Mouse (Mus musculus): ENCODE measurements around the gene Mtcl1. TPM values are rescaled to one million over a fixed set of nuclear protein-coding genes. Genes with fewer than 3 reads are reported as not detected.

The Mtcl1 gene
- polyA plus RNA-seq, 1 experiment, result not detected

DNA sequence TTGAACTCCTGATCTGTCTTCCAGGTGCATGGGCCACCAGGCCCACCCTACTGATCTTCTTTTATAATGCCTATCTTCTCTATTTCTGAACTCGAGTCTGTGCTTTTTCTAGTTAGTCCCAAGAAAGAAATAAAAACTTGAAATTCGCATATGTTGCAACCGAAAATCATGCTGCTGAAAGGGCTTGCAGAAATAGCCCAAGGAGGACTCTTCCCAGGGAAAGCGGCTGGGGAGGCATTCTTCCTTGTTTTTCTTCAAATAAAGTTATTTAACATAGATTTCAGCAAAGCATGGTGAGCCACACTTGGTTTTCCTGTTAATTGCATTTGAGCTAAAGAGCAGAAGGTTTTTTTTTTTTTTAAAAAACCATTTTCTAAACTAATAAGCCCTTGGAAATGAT is 159.7 kb downstream of the Mtcl1 start:
- no peak overlapping the region for H3K27ac ChIP-seq (ENCODE audit: insufficient read depth, low read depth, low read length)
- no peak overlapping the region for H3K4me3 ChIP-seq (ENCODE audit: insufficient read depth, low read length)
- no peaks in the 10 kb centered on the region for H3K4me1 ChIP-seq (ENCODE audit: control insufficient read depth, insufficient read depth, low read length)
- no peak for TF ChIP-seq CTCF (IDR thresholded peaks at IDR 0.05; ENCODE audit: low read depth, low read length)
- TF ChIP-seq POLR2A (IDR thresholded peaks at IDR 0.05; ENCODE audit: borderline replicate concordance, low read depth, low read length), result no peak

Other genes starting within 250 kb of the Mtcl1 start
- gene Rab12, start 70.0 kb upstream of the Mtcl1 start, polyA plus RNA-seq (2012; ENCODE audit: insufficient read depth, insufficient read length, missing spikeins), result 76.6 and 82.5 TPM in 2 replicates
- gene Themis3, start 144.9 kb upstream of the Mtcl1 start, polyA plus RNA-seq (2012; ENCODE audit: insufficient read depth, insufficient read length, missing spikeins), result not detected in 2 replicates